ENCODE assay signal across 8 mouse cellular contexts in genomic region chr9:120304300-120305137, GRCm38 (mm10). TPM values are rescaled to one million over a fixed set of nuclear protein-coding genes. Genes with fewer than 3 reads are reported as not detected.
DNase-seq lines count a peak whose midpoint lies in the region; ATAC-seq lines count a peak whose summit lies in the region.

No protein-coding gene starts in this region.

- H3K36me3 ChIP-seq in forebrain, embryonic 11.5 days (ENCODE audit: control insufficient read depth, insufficient read depth, low read length) = no peaks in the 10 kb centered on the region
- no peaks in the 10 kb centered on the region for H3K36me3 ChIP-seq in hindbrain, embryonic 13.5 days
- no peaks in the 10 kb centered on the region for H3K36me3 ChIP-seq in liver, embryonic 13.5 days

- DNase-seq in heart, adult 11 months = peak; percentile 94
- DNase-seq in heart, adult 8-10 months (ENCODE audit: low spot score) = no peak
- peak; percentile 62 for DNase-seq in ZHBTc4 (ENCODE audit: low read depth, low spot score)
- no peak for DNase-seq in forebrain, embryonic 11.5 days (ENCODE audit: low spot score)
- DNase-seq in liver, embryonic 13.5 days = no peak
- DNase-seq in right cerebral cortex, postnatal 14 days = peak; percentile 45

- peak overlapping the region; percentile 54 for H3K4me3 ChIP-seq in forebrain, embryonic 11.5 days (ENCODE audit: low read depth, low read length)
- peak overlapping the region; percentile 66 for H3K4me3 ChIP-seq in hindbrain, embryonic 13.5 days
- peak overlapping the region; percentile 49 for H3K4me3 ChIP-seq in liver, embryonic 13.5 days (replicated peaks)

- no peak overlapping the region for H3K9ac ChIP-seq in forebrain, embryonic 11.5 days (ENCODE audit: low read length)
- H3K9ac ChIP-seq in hindbrain, embryonic 13.5 days = peak overlapping the region; percentile 82
- H3K9ac ChIP-seq in liver, embryonic 13.5 days = no peak overlapping the region

- H3K9me3 ChIP-seq in forebrain, embryonic 11.5 days (ENCODE audit: control insufficient read depth, low read length) = no peaks in the 10 kb centered on the region; the same call in 1 of the 2 replicates
- no peaks in the 10 kb centered on the region for H3K9me3 ChIP-seq in hindbrain, embryonic 13.5 days
- H3K9me3 ChIP-seq in liver, embryonic 13.5 days (replicated peaks) = peaks cover 2% of the 10 kb centered on the region; the same call in 1 of the 2 replicates

- 2% methylated on average over 54 of the region's 54 CpGs for WGBS in forebrain, embryonic 11.5 days
- 4% methylated on average over 54 of the region's 54 CpGs for WGBS in hindbrain, embryonic 13.5 days
- WGBS in liver, embryonic 13.5 days (ENCODE audit: insufficient replicate concordance) = 4% methylated on average over 49 of the region's 54 CpGs

- no peak overlapping the region for H3K27ac ChIP-seq in forebrain, embryonic 11.5 days (ENCODE audit: low read depth, low read length)
- peak overlapping the region; percentile 76 for H3K27ac ChIP-seq in hindbrain, embryonic 13.5 days
- no peak overlapping the region for H3K27ac ChIP-seq in liver, embryonic 13.5 days

- H3K27me3 ChIP-seq in forebrain, embryonic 11.5 days (ENCODE audit: control insufficient read depth, insufficient read depth, low read length) = peaks cover 43% of the 10 kb centered on the region
- H3K27me3 ChIP-seq in hindbrain, embryonic 13.5 days = peaks cover 66% of the 10 kb centered on the region
- peaks cover 66% of the 10 kb centered on the region for H3K27me3 ChIP-seq in liver, embryonic 13.5 days

- ATAC-seq in forebrain, embryonic 11.5 days (replicated peaks; ENCODE audit: low FRiP score) = no peak
- 0 out of 2 replicates have a peak, but pooled peaks have one; percentile 22 for ATAC-seq in hindbrain, embryonic 13.5 days (ENCODE audit: low FRiP score)
- no peak for ATAC-seq in liver, embryonic 13.5 days (ENCODE audit: low read depth)
- no peak for ATAC-seq in erythroid progenitor cell, adult 5-6 weeks (replicated peaks; ENCODE audit: low FRiP score, poor library complexity, severe bottlenecking)

- peak overlapping the region; percentile 88 for H3K4me2 ChIP-seq in forebrain, embryonic 11.5 days (ENCODE audit: low read depth, low read length, severe bottlenecking)
- peak overlapping the region; percentile 97 for H3K4me2 ChIP-seq in hindbrain, embryonic 13.5 days
- peak overlapping the region; percentile 62 for H3K4me2 ChIP-seq in liver, embryonic 13.5 days

- H3K4me1 ChIP-seq in forebrain, embryonic 11.5 days (replicated peaks; ENCODE audit: control insufficient read depth, insufficient read depth, low read length) = no peaks in the 10 kb centered on the region; the same call in none of the 2 replicates
- peaks cover 18% of the 10 kb centered on the region for H3K4me1 ChIP-seq in hindbrain, embryonic 13.5 days (replicated peaks)
- H3K4me1 ChIP-seq in liver, embryonic 13.5 days (replicated peaks) = no peaks in the 10 kb centered on the region

RNA-seq across cellular contexts. Expression of gene Myrip, which starts 3.2 kb away (rescaled TPM):
- total RNA-seq in heart, adult 8-10 months (2022) = 1 to 10 TPM; 5.1 to 6.9 (median 6.3) TPM
- polyA plus RNA-seq in forebrain, embryonic 11.5 days (2014; fragmentation: Nextera tagmentation; extraction: Ambion mirVana) = 0.28 and 0.86 TPM in 2 replicates
- 3.7 and 4.3 TPM in 2 replicates for polyA plus RNA-seq in hindbrain, embryonic 13.5 days (2015; fragmentation: Nextera tagmentation; extraction: Ambion mirVana)
- 0.03 TPM in 1 of 2 replicates, not detected in the other for polyA plus RNA-seq in liver, embryonic 13.5 days (2015; fragmentation: Nextera tagmentation; extraction: Ambion mirVana)
- not detected in 2 replicates for total RNA-seq in erythroid progenitor cell, adult 5-6 weeks (2015; ENCODE audit: low replicate concordance)
- not detected in 2 replicates for total RNA-seq in erythroid progenitor cell, adult 5-6 weeks (2017; ENCODE audit: low replicate concordance)

Comparison
In these comparisons a context has a peak if more than half of its experiments do, and no peak if none do; other contexts are left out.
1. DNase-seq: peak in heart, adult 11 months (single experiment), ZHBTc4 (single experiment) and right cerebral cortex, postnatal 14 days (single experiment); none in heart, adult 8-10 months (single experiment), forebrain, embryonic 11.5 days (single experiment) and liver, embryonic 13.5 days (single experiment).
2. Peak in every context shown above with its lines, with median percentiles within 50 percentile points of each other: H3K4me2 ChIP-seq and H3K4me3 ChIP-seq.